Mouse (Mus musculus) liver, embryonic 16.5 days (tissue): ENCODE data around the gene Gm20503. TPM values are rescaled to one million over a fixed set of nuclear protein-coding genes. Genes with fewer than 3 reads are reported as not detected.

Source experiments
- ATAC-seq: fragments of 200-750 bp; cut with Nextera tagmentation; 2 replicates; pipeline ENCODE4 v1.8.0; 2017; ENCODE audit warnings: low read depth, mild to moderate bottlenecking, moderate number of reproducible peaks, moderate library complexity
- H3K27ac ChIP-seq: fragments of 300-500 bp; sonication (generic); 2 replicates; pipeline ENCODE4 v1.5.1; 2014; ENCODE audit warnings: mild to moderate bottlenecking, low read length
- H3K27me3 ChIP-seq: fragments of 300-500 bp; sonication (generic); 2 replicates; pipeline ENCODE4 v1.6.1; 2014; ENCODE audit warnings: low read depth, low read length, mixed read lengths; ENCODE audit not compliant: control insufficient read depth, insufficient read depth
- H3K36me3 ChIP-seq: fragments of 300-500 bp; sonication (generic); 2 replicates; pipeline ENCODE4 v1.6.1; 2014; ENCODE audit warnings: mild to moderate bottlenecking; ENCODE audit not compliant: control insufficient read depth, insufficient read depth
- H3K4me1 ChIP-seq: fragments of 300-500 bp; sonication (generic); 2 replicates; pipeline ENCODE4 v1.6.1; 2014; ENCODE audit warnings: low read depth, low read length, mixed read lengths; ENCODE audit not compliant: control insufficient read depth
- H3K4me2 ChIP-seq: fragments of 300-500 bp; sonication (generic); 2 replicates; pipeline ENCODE4 v1.6.1; 2014; ENCODE audit warnings: low read depth, low read length, mixed read lengths
- H3K4me3 ChIP-seq: fragments of 300-500 bp; sonication (generic); 2 replicates; pipeline ENCODE4 v1.5.1; 2014; ENCODE audit warnings: low read depth, mild to moderate bottlenecking, low read length
- H3K9ac ChIP-seq: fragments of 300-500 bp; sonication (generic); 2 replicates; pipeline ENCODE4 v1.6.1; 2014; ENCODE audit warnings: low read depth, low read length
- H3K9me3 ChIP-seq: fragments of 300-500 bp; sonication (generic); replicated peaks from 2 replicates; pipeline ENCODE4 v1.6.1; 2016; ENCODE audit warnings: low read length; ENCODE audit not compliant: control insufficient read depth
- WGBS: fragments of 180-500 bp; shearing (Covaris S2); extraction: QIAGEN DNeasy Blood & Tissue Kit; methylation state at CpG from one replicate; pipeline ENCODE4 v1.1.7; 2014; ENCODE audit not compliant: insufficient replicate concordance; 5-methylcytosine and 5-hydroxymethylcytosine counted together
- polyA plus RNA-seq: library from polyadenylated mRNA; unstranded; fragments of >200 nt; fragmentation: Nextera tagmentation; extraction: Ambion mirVana; gene quantifications from 2 replicates; pipeline ENCODE4 v1.2.1, GENCODE M21; 2015

Gm20503 gene
- polyA plus RNA-seq, 1 experiment from 2014 or later, result 6.3 TPM

GRCm38 (mm10) chr4:59015181-59015580 is 12.2 kb downstream of the Gm20503 start:
- no peak for ATAC-seq
- Histone ChIP-seq H3K27me3 (no peaks in the 10 kb centered on the region), H3K27ac (no peak overlapping the region), H3K4me3 (no peak overlapping the region), H3K9ac (no peak overlapping the region), H3K4me2 (no peak overlapping the region), H3K36me3 (peaks cover 5% of the 10 kb centered on the region; the same call in 1 of the 2 replicates), H3K4me1 (peaks cover 12% of the 10 kb centered on the region), H3K9me3 (no peaks in the 10 kb centered on the region)
- 76% methylated on average over 3 of the region's 3 CpGs for WGBS

DNA sequence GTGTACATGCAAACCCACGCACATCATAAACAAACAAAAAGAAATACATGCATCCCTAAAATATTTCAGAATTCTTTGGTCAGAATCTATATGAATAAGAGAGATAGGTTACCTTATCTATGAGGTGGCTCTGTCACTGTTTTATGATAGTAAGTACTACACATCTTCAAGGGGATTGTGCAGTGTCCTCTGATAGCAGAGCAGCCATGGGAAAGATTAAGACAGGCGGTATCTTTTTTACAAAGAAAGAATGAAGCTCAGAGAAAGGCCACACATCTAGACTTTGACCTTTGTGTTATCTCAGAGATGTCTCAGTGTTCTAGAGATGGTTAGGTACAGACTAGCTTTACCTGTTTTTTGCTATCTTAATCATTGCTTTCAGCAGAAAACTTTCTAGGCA is 13.9 kb downstream of the Gm20503 start:
- Histone ChIP-seq H3K27ac (no peak overlapping the region), H3K9me3 (no peaks in the 10 kb centered on the region), H3K36me3 (peaks cover 8% of the 10 kb centered on the region; the same call in 1 of the 2 replicates), H3K4me1 (peaks cover 5% of the 10 kb centered on the region), H3K27me3 (no peaks in the 10 kb centered on the region), H3K4me3 (no peak overlapping the region), H3K9ac (no peak overlapping the region), H3K4me2 (no peak overlapping the region)
- 54% methylated on average over 2 of the region's 2 CpGs for WGBS
- ATAC-seq, result no peak

DNA sequence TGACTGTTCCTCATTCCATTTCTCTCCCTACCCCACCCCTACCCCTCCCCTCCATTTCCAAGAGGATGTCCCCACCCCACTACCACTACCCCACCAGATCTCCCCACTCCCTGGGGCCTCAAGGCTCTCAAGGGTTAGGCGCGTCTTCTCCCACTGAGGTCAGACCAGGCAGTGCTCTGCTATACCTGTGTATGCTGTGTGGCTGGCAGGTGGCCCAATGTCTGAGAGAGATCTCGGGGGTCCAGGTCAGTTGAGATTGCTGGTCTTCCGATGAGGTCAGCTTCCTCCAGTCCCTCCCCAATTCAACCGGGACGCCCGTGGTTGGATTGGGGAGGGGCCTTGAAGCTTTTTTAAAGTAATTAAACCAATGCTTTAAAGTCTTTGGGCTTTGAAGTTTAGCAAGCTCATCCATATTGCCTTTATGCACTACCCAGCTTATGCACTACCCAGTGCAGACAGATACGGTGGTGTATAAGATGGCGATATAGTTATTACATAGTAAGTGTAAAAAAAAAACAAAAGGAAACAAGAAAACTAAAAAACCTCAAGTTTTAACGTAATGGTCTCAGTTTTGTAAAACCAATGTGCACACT is 31.4 kb downstream of the Gm20503 start:
- no peaks in the 10 kb centered on the region for H3K9me3 ChIP-seq
- no peak for ATAC-seq
- H3K9ac ChIP-seq, result no peak overlapping the region

GRCm38 (mm10) chr4:59034918-59035785 is 32.1 kb downstream of the Gm20503 start, which contains the start of gene Gng10:
Gene Gng10 (plus strand): TSS chr4:59035088.
- Histone ChIP-seq H3K27ac (peak within 1 kb of the TSS; percentile 29), H3K4me2 (peak within 1 kb of the TSS; percentile 91), H3K36me3 (no peaks in the 10 kb centered on the region), H3K9me3 (no peaks in the 10 kb centered on the region), H3K27me3 (no peaks in the 10 kb centered on the region), H3K4me1 (peaks cover 11% of the 10 kb centered on the region), H3K9ac (peak within 1 kb of the TSS; percentile 75), H3K4me3 (peak within 1 kb of the TSS; percentile 76)
- 8% methylated on average over 75 of the region's 76 CpGs for WGBS
- peak; percentile 80 for ATAC-seq

More for the DNA sequence above, 31.4 kb downstream of the Gm20503 start:
- no peak overlapping the region for H3K27ac ChIP-seq
- H3K4me2 ChIP-seq, result peak overlapping the region; percentile 91
- WGBS, result 73% methylated on average over 10 of the region's 10 CpGs
- H3K36me3 ChIP-seq, result no peaks in the 10 kb centered on the region
- peaks cover 11% of the 10 kb centered on the region for H3K4me1 ChIP-seq
- no peaks in the 10 kb centered on the region for H3K27me3 ChIP-seq
- H3K4me3 ChIP-seq, result peak overlapping the region; percentile 76

GRCm38 (mm10) chr4:59035786-59036350 is 32.9 kb downstream of the Gm20503 start:
- no peaks in the 10 kb centered on the region for H3K9me3 ChIP-seq
- H3K27me3 ChIP-seq, result no peaks in the 10 kb centered on the region
- H3K4me2 ChIP-seq, result peak overlapping the region; percentile 91
- H3K36me3 ChIP-seq, result no peaks in the 10 kb centered on the region
- H3K27ac ChIP-seq, result no peak overlapping the region
- H3K9ac ChIP-seq, result peak overlapping the region; percentile 75
- 53% methylated on average over 18 of the region's 18 CpGs for WGBS
- H3K4me3 ChIP-seq, result peak overlapping the region; percentile 76
- H3K4me1 ChIP-seq, result peaks cover 11% of the 10 kb centered on the region
- no peak for ATAC-seq

DNA sequence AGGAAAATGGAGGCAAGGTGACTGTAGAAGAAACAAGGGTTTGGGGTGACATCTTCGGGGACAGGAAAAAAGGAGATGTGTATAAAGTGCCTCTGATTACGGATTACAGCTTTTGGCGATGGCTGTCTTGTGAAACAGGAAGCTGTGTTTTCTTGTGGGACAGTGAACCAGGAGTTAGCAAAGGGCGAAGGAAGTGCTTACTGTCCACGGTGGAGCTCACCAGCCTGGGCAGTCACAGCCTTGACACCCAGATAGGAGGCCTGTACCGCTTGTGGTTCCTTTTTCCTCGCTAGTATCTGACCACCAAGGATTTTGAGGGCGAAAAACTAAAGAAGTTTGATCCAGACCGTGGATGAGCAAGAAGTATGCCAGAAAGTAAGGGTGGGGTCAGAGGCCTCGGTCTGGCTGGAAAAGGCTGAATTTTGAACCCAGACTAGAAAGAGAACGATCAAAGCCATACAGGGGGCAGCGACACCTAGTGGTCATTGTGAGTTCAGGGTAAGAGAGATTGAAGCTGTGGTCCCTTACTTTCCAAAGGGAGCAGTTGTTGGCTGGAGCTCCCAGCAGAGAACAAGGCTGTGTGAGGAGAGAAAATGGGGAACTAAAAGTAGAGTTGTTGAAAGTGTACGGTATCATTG is 33.6 kb downstream of the Gm20503 start:
- Histone ChIP-seq H3K4me2 (peak overlapping the region; percentile 91), H3K4me1 (peaks cover 11% of the 10 kb centered on the region), H3K27me3 (no peaks in the 10 kb centered on the region), H3K9me3 (no peaks in the 10 kb centered on the region), H3K27ac (no peak overlapping the region), H3K4me3 (peak overlapping the region; percentile 15; the same call in 1 of the 2 replicates), H3K36me3 (no peaks in the 10 kb centered on the region), H3K9ac (no peak overlapping the region)
- peak; percentile 40 for ATAC-seq
- WGBS, result 16% methylated on average over 13 of the region's 13 CpGs

GRCm38 (mm10) chr4:59037525-59037924 is 34.5 kb downstream of the Gm20503 start:
- no peak overlapping the region for H3K4me3 ChIP-seq
- H3K9ac ChIP-seq, result no peak overlapping the region
- no peaks in the 10 kb centered on the region for H3K9me3 ChIP-seq
- no peaks in the 10 kb centered on the region for H3K27me3 ChIP-seq
- 57% methylated on average over 3 of the region's 3 CpGs for WGBS
- no peak for ATAC-seq
- H3K4me2 ChIP-seq, result no peak overlapping the region
- H3K27ac ChIP-seq, result no peak overlapping the region
- H3K36me3 ChIP-seq, result no peaks in the 10 kb centered on the region
- H3K4me1 ChIP-seq, result peaks cover 11% of the 10 kb centered on the region

DNA sequence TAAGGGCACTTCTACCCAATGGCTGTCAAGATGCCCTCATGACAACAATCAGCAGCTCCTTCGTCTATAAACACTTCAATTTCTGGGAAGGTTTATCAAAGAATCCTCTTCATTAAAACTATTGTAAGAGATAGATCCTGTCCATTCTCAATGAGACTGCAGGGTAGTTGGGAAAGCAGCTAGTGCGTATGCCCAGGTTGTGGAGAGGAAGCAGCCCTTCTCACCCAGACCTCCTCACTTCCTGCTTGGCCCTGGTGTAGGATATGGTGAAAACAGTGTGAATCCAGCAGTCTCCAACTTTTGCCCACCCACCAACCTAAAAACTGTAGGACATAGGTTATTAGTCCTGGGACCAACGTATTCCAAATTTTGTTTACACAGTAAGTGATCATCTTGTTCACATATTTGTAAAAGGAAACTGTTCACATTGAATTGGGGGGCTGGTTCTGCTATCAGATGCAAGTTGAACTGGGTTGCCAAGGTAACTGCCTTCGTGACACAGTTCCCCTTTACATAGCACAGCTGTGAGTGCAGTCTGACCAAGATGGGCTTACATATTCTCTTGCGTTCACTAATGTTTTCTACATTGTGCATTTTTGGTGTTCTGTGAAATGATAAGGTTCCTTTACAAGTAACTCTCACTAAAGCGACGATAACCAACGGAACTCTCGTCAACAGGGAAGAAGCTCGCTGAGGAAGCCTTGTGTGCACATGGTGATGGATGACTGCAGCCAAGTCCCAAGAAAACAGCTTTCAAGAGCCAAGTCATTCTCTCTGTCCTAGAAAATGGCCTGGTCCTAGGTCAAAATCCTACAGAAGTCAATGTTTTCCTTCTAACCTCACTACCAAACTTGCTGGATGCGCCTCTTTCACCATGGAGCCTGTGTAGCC is 37.6 kb downstream of the Gm20503 start:
- no peaks in the 10 kb centered on the region for H3K27me3 ChIP-seq
- no peak overlapping the region for H3K4me3 ChIP-seq
- ATAC-seq, result no peak
- H3K4me2 ChIP-seq, result no peak overlapping the region
- WGBS, result 57% methylated on average over 11 of the region's 11 CpGs
- peaks cover 7% of the 10 kb centered on the region for H3K4me1 ChIP-seq
- no peak overlapping the region for H3K27ac ChIP-seq
- H3K9me3 ChIP-seq, result no peaks in the 10 kb centered on the region
- no peaks in the 10 kb centered on the region for H3K36me3 ChIP-seq
- H3K9ac ChIP-seq, result no peak overlapping the region
